Mouse (Mus musculus): ENCODE results near the gene Dido1. TPM values are rescaled to one million over a fixed set of nuclear protein-coding genes. Genes with fewer than 3 reads are reported as not detected.

The Dido1 gene
- total RNA-seq (2014; rRNA removed; ENCODE audit: low replicate concordance) = 22.8 and 28.3 TPM in 2 replicates
- polyA plus RNA-seq (2015; fragmentation: Nextera tagmentation; extraction: Ambion mirVana) = 9.9 and 12.2 TPM in 2 replicates

GRCm38 (mm10) chr2:180709923-180710272 lies at the start of gene Dido1, which contains the start of gene Gid8:
Gene Dido1 (minus strand): TSS chr2:180709999.
Gene Gid8 (plus strand): TSS chr2:180710117.
- H3K27ac ChIP-seq (ENCODE audit: low read depth) = peak within 1 kb of the TSS; percentile 94
- H3K4me3 ChIP-seq (ENCODE audit: low read depth, low read length) = peak within 1 kb of the TSS; percentile 97
- WGBS = 0% methylated on average over 42 of the region's 43 CpGs
- H3K4me2 ChIP-seq (ENCODE audit: low read depth, low read length) = peak within 1 kb of the TSS; percentile 86
- H3K4me1 ChIP-seq (ENCODE audit: control insufficient read depth, insufficient read depth) = peaks cover 21% of the 10 kb centered on the region
- TF ChIP-seq EP300 (IDR thresholded peaks at IDR 0.05; ENCODE audit: low read depth) (peak; percentile 78; the same call in 1 of the 2 replicates), CTCF (IDR thresholded peaks at IDR 0.05; ENCODE audit: low read depth) (no peak)
- H3K9ac ChIP-seq (replicated peaks; ENCODE audit: low read depth, low read length) = peak within 1 kb of the TSS; percentile 99
- peak; percentile 99 for DNase-seq (ENCODE audit: low spot score)
- peak; percentile 95 for ATAC-seq (ENCODE audit: insufficient read depth, low read depth)
- H3K9me3 ChIP-seq (replicated peaks; ENCODE audit: control insufficient read depth, low read length) = no peaks in the 10 kb centered on the region
- peaks cover 19% of the 10 kb centered on the region for H3K36me3 ChIP-seq (replicated peaks; ENCODE audit: control insufficient read depth, insufficient read depth, low read length)
- H3K27me3 ChIP-seq (ENCODE audit: control insufficient read depth, insufficient read depth, low read length) = no peaks in the 10 kb centered on the region

GRCm38 (mm10) chr2:180758513-180759263 lies 48.9 kb upstream of the Dido1 start:
- ATAC-seq (ENCODE audit: insufficient read depth, low read depth) (no peak), DNase-seq (ENCODE audit: low spot score) (no peak)
- no peaks in the 10 kb centered on the region for H3K36me3 ChIP-seq (replicated peaks; ENCODE audit: control insufficient read depth, insufficient read depth, low read length)
- no peak overlapping the region for H3K9ac ChIP-seq (replicated peaks; ENCODE audit: low read depth, low read length)
- no peaks in the 10 kb centered on the region for H3K4me1 ChIP-seq (ENCODE audit: control insufficient read depth, insufficient read depth)
- TF ChIP-seq EP300 (IDR thresholded peaks at IDR 0.05; ENCODE audit: low read depth) (no peak), CTCF (IDR thresholded peaks at IDR 0.05; ENCODE audit: low read depth) (no peak)
- no peak overlapping the region for H3K4me2 ChIP-seq (ENCODE audit: low read depth, low read length)
- no peaks in the 10 kb centered on the region for H3K9me3 ChIP-seq (replicated peaks; ENCODE audit: control insufficient read depth, low read length)
- no peak overlapping the region for H3K27ac ChIP-seq (ENCODE audit: low read depth)
- no peak overlapping the region for H3K4me3 ChIP-seq (ENCODE audit: low read depth, low read length)
- H3K27me3 ChIP-seq (ENCODE audit: control insufficient read depth, insufficient read depth, low read length) = peaks cover 12% of the 10 kb centered on the region
- WGBS = 46% methylated on average over 15 of the region's 15 CpGs

- H3K36me3 ChIP-seq (replicated peaks; ENCODE audit: control insufficient read depth, insufficient read depth, low read length) = no peaks in the 10 kb centered on the region
- DNase-seq (ENCODE audit: low spot score) = no peak
- no peaks in the 10 kb centered on the region for H3K4me1 ChIP-seq (ENCODE audit: control insufficient read depth, insufficient read depth)
- peaks cover 12% of the 10 kb centered on the region for H3K27me3 ChIP-seq (ENCODE audit: control insufficient read depth, insufficient read depth, low read length)
- TF ChIP-seq CTCF (IDR thresholded peaks at IDR 0.05; ENCODE audit: low read depth) (no peak), EP300 (IDR thresholded peaks at IDR 0.05; ENCODE audit: low read depth) (no peak)
- no peak overlapping the region for H3K4me2 ChIP-seq (ENCODE audit: low read depth, low read length)
- 51% methylated on average over 2 of the region's 2 CpGs for WGBS
- H3K27ac ChIP-seq (ENCODE audit: low read depth) = no peak overlapping the region
- no peaks in the 10 kb centered on the region for H3K9me3 ChIP-seq (replicated peaks; ENCODE audit: control insufficient read depth, low read length)
- no peak overlapping the region for H3K9ac ChIP-seq (replicated peaks; ENCODE audit: low read depth, low read length)
- ATAC-seq (ENCODE audit: insufficient read depth, low read depth) = no peak
- H3K4me3 ChIP-seq (ENCODE audit: low read depth, low read length) = no peak overlapping the region
Measured at GRCm38 (mm10) chr2:180756786-180757185, 47.0 kb upstream of the Dido1 start.

- Histone ChIP-seq H3K4me2 (ENCODE audit: low read depth, low read length) (no peak overlapping the region), H3K4me1 (ENCODE audit: control insufficient read depth, insufficient read depth) (no peaks in the 10 kb centered on the region), H3K4me3 (ENCODE audit: low read depth, low read length) (no peak overlapping the region), H3K27ac (ENCODE audit: low read depth) (no peak overlapping the region), H3K9me3 (replicated peaks; ENCODE audit: control insufficient read depth, low read length) (no peaks in the 10 kb centered on the region), H3K9ac (replicated peaks; ENCODE audit: low read depth, low read length) (no peak overlapping the region), H3K27me3 (ENCODE audit: control insufficient read depth, insufficient read depth, low read length) (peaks cover 12% of the 10 kb centered on the region), H3K36me3 (replicated peaks; ENCODE audit: control insufficient read depth, insufficient read depth, low read length) (no peaks in the 10 kb centered on the region)
- WGBS = 2% methylated on average over 8 of the region's 8 CpGs
- peak; percentile 36 for DNase-seq (ENCODE audit: low spot score)
- TF ChIP-seq EP300 (IDR thresholded peaks at IDR 0.05; ENCODE audit: low read depth) (no peak), CTCF (IDR thresholded peaks at IDR 0.05; ENCODE audit: low read depth) (no peak)
- ATAC-seq (ENCODE audit: insufficient read depth, low read depth) = peak; percentile 41; the same call in 1 of the 2 replicates
Measured at GRCm38 (mm10) chr2:180755896-180756295, 46.1 kb upstream of the Dido1 start.

GRCm38 (mm10) chr2:180754976-180755688 lies 45.3 kb upstream of the Dido1 start:
- no peak for ATAC-seq (ENCODE audit: insufficient read depth, low read depth)
- 70% methylated on average over 5 of the region's 5 CpGs for WGBS

More at GRCm38 (mm10) chr2:180754976-180755688, 45.3 kb upstream of the Dido1 start:
- Histone ChIP-seq H3K9ac (replicated peaks; ENCODE audit: low read depth, low read length) (no peak overlapping the region), H3K36me3 (replicated peaks; ENCODE audit: control insufficient read depth, insufficient read depth, low read length) (no peaks in the 10 kb centered on the region), H3K4me2 (ENCODE audit: low read depth, low read length) (no peak overlapping the region), H3K4me3 (ENCODE audit: low read depth, low read length) (no peak overlapping the region), H3K27me3 (ENCODE audit: control insufficient read depth, insufficient read depth, low read length) (peaks cover 12% of the 10 kb centered on the region), H3K27ac (ENCODE audit: low read depth) (no peak overlapping the region), H3K4me1 (ENCODE audit: control insufficient read depth, insufficient read depth) (no peaks in the 10 kb centered on the region), H3K9me3 (replicated peaks; ENCODE audit: control insufficient read depth, low read length) (no peaks in the 10 kb centered on the region)
- no peak for TF ChIP-seq CTCF (IDR thresholded peaks at IDR 0.05; ENCODE audit: low read depth)
- TF ChIP-seq EP300 (IDR thresholded peaks at IDR 0.05; ENCODE audit: low read depth) = no peak
- no peak for DNase-seq (ENCODE audit: low spot score)

Data from heart, postnatal 0 days (tissue).